Mouse (Mus musculus): ENCODE results near the gene Sh3d21.

DNA sequence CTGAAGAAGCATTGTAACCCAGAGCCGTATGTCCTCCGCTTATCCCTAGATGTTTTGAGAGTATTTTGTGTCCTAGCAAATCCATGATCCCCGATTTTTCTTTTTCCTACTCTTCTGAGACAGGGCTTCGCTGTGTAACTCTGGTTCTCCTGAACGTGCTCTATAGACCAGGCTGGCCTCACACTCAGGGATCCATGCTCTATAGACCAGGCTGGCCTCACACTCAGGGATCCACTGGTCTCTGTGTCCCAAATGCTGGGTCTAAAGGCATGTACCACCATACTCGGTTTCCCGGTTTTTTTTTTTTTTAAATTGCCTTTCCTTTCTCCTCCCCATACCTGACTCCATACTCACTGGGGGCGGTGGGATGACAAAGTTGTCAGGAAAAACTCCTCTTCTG is 2.3 kb downstream of the Sh3d21 start:
- no peak for TF ChIP-seq CTCF (IDR thresholded peaks at IDR 0.05; ENCODE audit: control insufficient read depth, insufficient read depth, low read length)
- no peak for TF ChIP-seq POLR2A (IDR thresholded peaks at IDR 0.05; ENCODE audit: borderline replicate concordance, control insufficient read depth, low read depth, low read length)
